Mouse (Mus musculus) CD8-positive naive resting alpha-beta T cell, adult 2 months (primary cell): ENCODE data around the gene F2rl2.

ENCODE experiments used
- DNase-seq, 2 experiments: peaks; one replicate each; pipeline ENCODE4 v3.0.0; 2022; ENCODE audit warnings: low read depth in 2 of 2, low spot score in 2 of 2

Gene F2rl2

GRCm38 (mm10) chr13:95697874-95698273 lies 1.2 kb downstream of the F2rl2 start:
- DNase-seq: no peak

GRCm38 (mm10) chr13:95703376-95703775 lies 6.7 kb downstream of the F2rl2 start:
- DNase-seq: no peak

- DNase-seq: no peak
These were observed 8.9 kb downstream of the F2rl2 start for GRCm38 (mm10) chr13:95705589-95705988.

GRCm38 (mm10) chr13:95712054-95712453 lies 15.4 kb downstream of the F2rl2 start:
- no peak for DNase-seq

GRCm38 (mm10) chr13:95712570-95713268 lies 16.1 kb downstream of the F2rl2 start:
- DNase-seq: peak; percentile 51 to 58

- no peak for DNase-seq
These were observed 17.8 kb downstream of the F2rl2 start for GRCm38 (mm10) chr13:95714271-95714975.

GRCm38 (mm10) chr13:95715356-95715755 lies 18.7 kb downstream of the F2rl2 start:
- DNase-seq: no peak

GRCm38 (mm10) chr13:95719320-95720232 lies 22.9 kb downstream of the F2rl2 start:
- peak; percentile 53 to 65 for DNase-seq

- DNase-seq: no peak
These were observed 33.8 kb downstream of the F2rl2 start for GRCm38 (mm10) chr13:95730491-95730890.

GRCm38 (mm10) chr13:95739651-95740050 lies 43.0 kb downstream of the F2rl2 start:
- DNase-seq: no peak

GRCm38 (mm10) chr13:95741813-95742689 lies 45.4 kb downstream of the F2rl2 start:
- DNase-seq: no peak

- DNase-seq: no peak
These were observed 46.3 kb downstream of the F2rl2 start for GRCm38 (mm10) chr13:95742881-95743466.

- no peak for DNase-seq
These were observed 48.8 kb downstream of the F2rl2 start for GRCm38 (mm10) chr13:95745451-95745850.

- peak; percentile 41 to 68 for DNase-seq
These were observed 49.9 kb downstream of the F2rl2 start for GRCm38 (mm10) chr13:95746509-95746908.

GRCm38 (mm10) chr13:95747101-95747500 lies 50.4 kb downstream of the F2rl2 start:
- no peak for DNase-seq

GRCm38 (mm10) chr13:95747541-95747940 lies 50.9 kb downstream of the F2rl2 start:
- no peak for DNase-seq
